Mouse (Mus musculus) CH12.LX (cell line): ENCODE measurements at regions not wholly inside any gene's neighbourhood (a gene's known extent, or its start where the extent isn't known, plus 50 kb on each side); places are given as distances from the start of the nearest gene placed in this dataset.

ENCODE experiments used
- CHD1 ChIP-seq: IDR thresholded peaks from 2 replicates; pipeline ENCODE4 v1.6.1; 2012; ENCODE audit warnings: low read depth, low read length, improper control_type of control experiment, inconsistent platforms
- CHD2 ChIP-seq: IDR thresholded peaks from 2 replicates; pipeline ENCODE4 v1.6.1; 2011; ENCODE audit warnings: low read length, improper control_type of control experiment
- CTCF ChIP-seq, 2 experiments: IDR thresholded peaks in 1 of 2; conservative IDR thresholded peaks in 1 of 2; 2 replicates each; pipeline ENCODE4 v1.5.1; 2011 to 2012; ENCODE audit warnings: low read depth in 2 of 2, low read length in 2 of 2, improper control_type of control experiment in 1 of 2, inconsistent platforms in 1 of 2, mild to moderate bottlenecking in 1 of 2, moderate library complexity in 1 of 2
- E2F4 ChIP-seq: IDR thresholded peaks from 2 replicates; pipeline ENCODE4 v1.6.1; 2011; ENCODE audit warnings: low read depth, low read length, improper control_type of control experiment; ENCODE audit not compliant: insufficient replicate concordance
- ETS1 ChIP-seq: conservative IDR thresholded peaks from 2 replicates; pipeline ENCODE4 v1.6.1; 2012; ENCODE audit warnings: low read depth, mild to moderate bottlenecking, inconsistent platforms, low read length, improper control_type of control experiment, moderate library complexity
- NRF1 ChIP-seq: IDR thresholded peaks from 2 replicates; pipeline ENCODE4 v1.6.1; 2014; ENCODE audit warnings: low read depth, mild to moderate bottlenecking, inconsistent platforms, low read length, improper control_type of control experiment, moderate library complexity
- POLR2A ChIP-seq: IDR thresholded peaks from 2 replicates; pipeline ENCODE4 v1.6.1; 2011; ENCODE audit warnings: low read depth, mild to moderate bottlenecking, improper control_type of control experiment, low read length
- SIN3A ChIP-seq: IDR thresholded peaks from 2 replicates; pipeline ENCODE4 v1.6.1; 2012; ENCODE audit warnings: low read length, improper control_type of control experiment, inconsistent platforms
- SMC3 ChIP-seq: IDR thresholded peaks from 2 replicates; pipeline ENCODE4 v1.6.1; 2011; ENCODE audit warnings: low read depth, low read length, improper control_type of control experiment
- TBP ChIP-seq: conservative IDR thresholded peaks from 2 replicates; pipeline ENCODE4 v1.6.1; 2011; ENCODE audit warnings: low read depth, low read length, improper control_type of control experiment
- ZNF384 ChIP-seq: IDR thresholded peaks from 2 replicates; pipeline ENCODE4 v1.6.1; 2012; ENCODE audit warnings: low read depth, low read length, improper control_type of control experiment, inconsistent platforms

- TF ChIP-seq TBP (no peak), POLR2A (no peak), ZNF384 (no peak), CTCF (conservative IDR thresholded peaks at IDR 0.05 in 1 of 2, IDR thresholded peaks at IDR 0.05 in 1 of 2; ENCODE audit: low read depth in 2 of 2, low read length in 2 of 2) (no peak), ETS1 (no peak), NRF1 (no peak), CHD2 (no peak), SIN3A (no peak), SMC3 (no peak), CHD1 (no peak), E2F4 (no peak)
These were observed 300.7 kb upstream of the 1700056E22Rik start for GRCm38 (mm10) chr1:184334818-184335217.
